Mouse (Mus musculus) testis, adult 2 months (tissue): ENCODE measurements around the gene Hcn3.

Experiments used
- CTCF ChIP-seq: fragments of 200-500 bp; IDR thresholded peaks from 2 replicates; pipeline ENCODE4 v1.5.1; 2012; ENCODE audit warnings: low read depth, mild to moderate bottlenecking, inconsistent platforms, low read length, moderate library complexity; ENCODE audit not compliant: control insufficient read depth, insufficient read depth, insufficient replicate concordance
- POLR2A ChIP-seq: fragments of 200-500 bp; IDR thresholded peaks from 2 replicates; pipeline ENCODE4 v1.6.1; 2012; ENCODE audit warnings: low read depth, mild to moderate bottlenecking, inconsistent platforms, low read length, moderate library complexity; ENCODE audit not compliant: control insufficient read depth

GRCm38 (mm10) chr3:89124241-89124640 lies 35.8 kb downstream of the Hcn3 start:
- TF ChIP-seq CTCF (no peak), POLR2A (no peak)
